Mouse (Mus musculus): Measurements from ENCODE around the gene Wrb. TPM values are rescaled to one million over a fixed set of nuclear protein-coding genes. Genes with fewer than 3 reads are reported as not detected.

The Wrb gene
- polyA plus RNA-seq, 1 experiment from 2014 or later: 36.9 TPM

- ChIA-PET POLR2A (no interaction called here), CTCF (interaction anchor here (0.9 kb wide), 1 partner anchor 260 kb away, joined by 3 read pairs; no protein-coding TSS in a partner anchor)
- H3K27me3 ChIP-seq: no peaks in the 10 kb centered on the region
- no peak for ATAC-seq
- no peak for TF ChIP-seq CTCF (IDR thresholded peaks at IDR 0.05)
- in situ Hi-C loops (cut with MboI; ENCODE audit: low pct_unique_long_range_greater_than_20kb): no loop called here
- DNase-seq (ENCODE audit: low read depth, low spot score): no peak
Observed at GRCm38 (mm10) chr16:96157171-96157570, 12.0 kb downstream of the Wrb start.

DNA sequence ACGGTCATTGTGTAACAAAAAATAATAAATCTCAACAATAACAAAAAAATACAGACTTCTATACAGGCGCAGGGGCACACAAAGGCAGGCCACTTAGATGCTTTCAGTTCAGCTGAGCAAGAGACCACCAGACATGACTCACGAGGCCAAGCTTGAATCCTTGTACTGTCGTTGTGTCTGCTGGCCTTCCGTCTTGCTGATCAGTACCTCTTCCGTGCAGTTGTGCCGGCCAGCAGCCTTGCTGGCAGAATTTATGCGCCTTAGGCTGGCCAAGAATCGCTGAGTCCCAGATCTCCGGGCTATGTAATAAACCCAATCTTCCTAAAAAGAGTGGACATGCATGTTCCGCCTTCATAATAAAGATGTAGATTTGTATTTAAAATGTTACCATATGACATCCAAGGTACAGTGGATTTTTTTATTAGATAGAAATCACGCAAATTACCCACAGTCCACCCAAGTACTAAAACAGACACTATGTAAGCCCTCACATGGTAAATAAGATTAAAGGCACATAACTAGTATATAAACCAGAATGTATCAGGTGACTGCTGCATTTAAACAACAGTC, 13.4 kb downstream of the Wrb start:
- no peak for TF ChIP-seq CTCF (IDR thresholded peaks at IDR 0.05)
- no peak for DNase-seq (ENCODE audit: low read depth, low spot score)
- no peak for ATAC-seq
- ChIA-PET POLR2A (no interaction called here), CTCF (no interaction called here)
- no peaks in the 10 kb centered on the region for H3K27me3 ChIP-seq
- in situ Hi-C loops (cut with MboI; ENCODE audit: low pct_unique_long_range_greater_than_20kb): no loop called here

DNA sequence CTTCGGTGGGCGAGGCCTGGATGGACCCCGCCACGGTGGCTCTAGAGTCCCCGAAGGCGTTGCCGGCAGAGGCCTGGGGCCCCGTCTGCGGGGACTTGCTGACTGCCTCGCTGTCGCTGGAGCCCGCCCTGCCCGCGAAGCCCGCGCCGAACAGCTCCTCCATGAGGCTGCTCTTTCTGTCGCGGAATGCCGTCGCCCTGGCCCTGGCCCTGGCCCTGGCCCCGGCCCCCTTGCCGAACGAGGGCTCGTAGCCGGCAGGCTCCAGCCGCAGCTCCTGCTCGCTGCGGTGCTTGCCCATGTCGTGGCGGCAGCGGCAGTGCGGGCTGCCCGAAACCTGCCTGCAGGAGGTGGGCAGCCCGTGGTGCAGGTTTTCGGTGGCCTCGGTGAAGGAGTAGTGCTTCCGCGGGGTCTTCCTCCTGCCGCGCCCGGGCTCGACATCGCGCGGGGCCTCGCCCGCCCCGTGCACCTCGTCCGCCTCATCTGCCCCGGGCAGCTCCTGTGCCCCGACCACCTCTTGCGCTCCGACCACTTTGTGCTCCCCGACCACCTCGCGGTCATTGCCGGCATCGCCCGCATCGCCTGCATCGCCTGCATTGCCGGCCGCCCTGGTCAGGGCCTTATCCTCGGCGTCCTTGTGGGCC, 14.0 kb downstream of the Wrb start:
- no peak for ATAC-seq
- no peak for TF ChIP-seq CTCF (IDR thresholded peaks at IDR 0.05)
- ChIA-PET CTCF (no interaction called here), POLR2A (no interaction called here)
- no peak for DNase-seq (ENCODE audit: low read depth, low spot score)
- H3K27me3 ChIP-seq: no peaks in the 10 kb centered on the region
- in situ Hi-C loops (cut with MboI; ENCODE audit: low pct_unique_long_range_greater_than_20kb): no loop called here

GRCm38 (mm10) chr16:96159794-96160346, 14.7 kb downstream of the Wrb start:
- ATAC-seq (no peak), DNase-seq (ENCODE audit: low read depth, low spot score) (no peak)
- POLR2A ChIA-PET: no interaction called here
- H3K27me3 ChIP-seq: no peaks in the 10 kb centered on the region
- in situ Hi-C loops (cut with MboI; ENCODE audit: low pct_unique_long_range_greater_than_20kb): no loop called here
- CTCF ChIA-PET: interaction anchor here (1.2 kb wide), 1 partner anchor 32 kb away, joined by 4 read pairs; the partner anchor contains the start of gene Lca5l
- TF ChIP-seq CTCF (IDR thresholded peaks at IDR 0.05): no peak

DNA sequence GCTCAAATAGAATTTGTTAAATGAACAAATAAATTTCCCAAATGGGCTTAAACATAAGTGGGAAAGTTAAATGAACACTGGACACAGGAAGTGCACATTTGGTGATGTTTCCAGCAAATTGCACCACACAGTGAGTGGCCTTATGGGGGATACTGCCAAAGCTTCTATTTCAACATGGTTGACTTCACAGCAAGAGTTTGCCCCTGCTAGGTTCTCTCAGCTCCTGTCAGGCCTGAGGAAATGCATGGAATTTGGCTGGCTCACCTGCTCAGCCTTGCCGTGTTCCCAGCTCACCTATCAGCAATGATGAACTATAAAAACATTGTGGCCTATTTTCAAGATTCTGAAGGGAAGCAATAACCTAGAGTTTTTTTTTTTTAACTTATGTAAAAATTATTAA, 15.7 kb downstream of the Wrb start:
- no peaks in the 10 kb centered on the region for H3K27me3 ChIP-seq
- no peak for TF ChIP-seq CTCF (IDR thresholded peaks at IDR 0.05)
- ChIA-PET POLR2A (no interaction called here), CTCF (interaction anchor here (1.2 to 1.8 kb wide), 2 partner anchors 9 to 31 kb away, joined by 4 to 5 read pairs; partner anchors contain the start of gene Lca5l)
- ATAC-seq: no peak
- no peak for DNase-seq (ENCODE audit: low read depth, low spot score)
- in situ Hi-C loops (cut with MboI; ENCODE audit: low pct_unique_long_range_greater_than_20kb): no loop called here

- DNase-seq (ENCODE audit: low read depth, low spot score) (no peak), ATAC-seq (no peak)
- in situ Hi-C loops (cut with MboI; ENCODE audit: low pct_unique_long_range_greater_than_20kb): no loop called here
- no peaks in the 10 kb centered on the region for H3K27me3 ChIP-seq
- CTCF ChIA-PET: interaction anchor here (1.2 to 1.8 kb wide), 2 partner anchors 10 to 30 kb away, joined by 4 to 5 read pairs; partner anchors contain the start of gene Lca5l
- POLR2A ChIA-PET: no interaction called here
- no peak for TF ChIP-seq CTCF (IDR thresholded peaks at IDR 0.05)
Observed at GRCm38 (mm10) chr16:96161336-96161735, 16.1 kb downstream of the Wrb start.

DNA sequence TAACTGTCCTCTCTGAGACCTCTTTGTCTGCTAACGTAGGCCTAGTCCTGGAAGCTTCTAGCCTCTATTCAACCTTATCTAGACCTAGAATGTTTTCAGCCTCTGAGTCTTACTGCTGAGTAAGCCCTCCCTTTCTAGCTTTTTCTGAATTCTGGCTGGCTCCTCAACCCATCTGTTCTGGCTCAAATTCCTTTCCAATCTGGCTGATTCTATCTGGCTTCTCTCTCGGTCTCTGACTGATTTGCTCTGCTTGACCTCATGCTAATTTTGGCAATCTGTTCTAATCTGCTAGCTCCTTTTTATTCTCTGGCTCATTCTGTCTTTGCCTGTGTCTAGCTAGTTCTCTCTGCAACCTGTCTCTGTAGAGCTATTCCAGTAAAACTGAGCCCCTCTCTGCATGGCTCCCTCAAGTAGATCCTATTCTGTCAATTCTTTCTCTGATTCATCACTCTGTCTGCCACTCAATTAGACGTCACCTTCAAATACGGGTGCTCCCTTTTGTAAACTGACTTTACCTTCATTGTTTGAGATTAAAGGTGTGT, 20.6 kb downstream of the Wrb start:
- ATAC-seq: no peak
- TF ChIP-seq CTCF (IDR thresholded peaks at IDR 0.05): no peak
- in situ Hi-C loops (cut with MboI; ENCODE audit: low pct_unique_long_range_greater_than_20kb): no loop called here
- no peaks in the 10 kb centered on the region for H3K27me3 ChIP-seq
- POLR2A ChIA-PET: no interaction called here
- no peak for DNase-seq (ENCODE audit: low read depth, low spot score)
- CTCF ChIA-PET: interaction anchor here (1.2 kb wide), 1 partner anchor 10 kb away, joined by 3 read pairs; no protein-coding TSS in a partner anchor

DNA sequence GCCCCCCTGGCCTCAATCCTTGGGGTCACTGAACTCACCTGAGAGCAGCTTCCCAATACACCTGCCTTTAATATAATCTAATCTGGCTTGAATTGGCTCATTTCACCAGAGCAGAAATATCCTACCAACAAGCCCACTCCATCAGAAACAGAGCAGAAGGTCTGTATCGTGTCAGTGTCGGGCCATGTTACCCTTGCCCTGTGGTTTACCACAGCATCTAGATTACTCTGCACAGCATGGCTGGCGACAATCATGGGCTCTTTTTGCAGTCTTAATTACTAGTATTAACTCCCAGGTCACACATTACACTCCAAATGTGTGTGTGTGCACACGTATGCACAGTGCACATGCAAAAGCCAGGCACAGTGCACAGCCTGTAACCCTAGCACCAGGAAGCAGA, 23.6 kb downstream of the Wrb start:
- POLR2A ChIA-PET: no interaction called here
- no peaks in the 10 kb centered on the region for H3K27me3 ChIP-seq
- DNase-seq (ENCODE audit: low read depth, low spot score) (no peak), ATAC-seq (no peak)
- no peak for TF ChIP-seq CTCF (IDR thresholded peaks at IDR 0.05)
- CTCF ChIA-PET: no interaction called here
- in situ Hi-C loops (cut with MboI; ENCODE audit: low pct_unique_long_range_greater_than_20kb): no loop called here

DNA sequence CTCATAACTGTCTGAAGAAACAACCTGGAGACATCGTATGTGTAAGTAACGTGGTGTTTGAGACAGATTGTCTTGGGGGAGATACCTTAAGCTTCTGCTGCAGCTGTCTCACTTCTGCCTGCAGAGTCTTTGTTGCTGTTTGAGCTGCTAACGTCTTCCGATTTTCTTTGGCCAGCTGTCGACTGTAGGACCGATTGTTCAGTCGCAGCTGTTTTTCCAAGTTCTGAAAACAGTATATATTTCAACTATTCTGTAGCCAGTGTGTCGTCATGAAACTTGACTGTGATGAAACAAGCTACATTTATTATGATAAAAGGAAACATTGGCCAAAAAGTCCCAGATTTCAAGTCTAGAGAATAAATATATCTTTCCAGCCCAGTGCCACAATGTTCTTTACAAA, 28.4 kb downstream of the Wrb start:
- H3K27me3 ChIP-seq: no peaks in the 10 kb centered on the region
- ATAC-seq (no peak), DNase-seq (ENCODE audit: low read depth, low spot score) (no peak)
- POLR2A ChIA-PET: no interaction called here
- in situ Hi-C loops (cut with MboI; ENCODE audit: low pct_unique_long_range_greater_than_20kb): no loop called here
- CTCF ChIA-PET: no interaction called here
- no peak for TF ChIP-seq CTCF (IDR thresholded peaks at IDR 0.05)

DNA sequence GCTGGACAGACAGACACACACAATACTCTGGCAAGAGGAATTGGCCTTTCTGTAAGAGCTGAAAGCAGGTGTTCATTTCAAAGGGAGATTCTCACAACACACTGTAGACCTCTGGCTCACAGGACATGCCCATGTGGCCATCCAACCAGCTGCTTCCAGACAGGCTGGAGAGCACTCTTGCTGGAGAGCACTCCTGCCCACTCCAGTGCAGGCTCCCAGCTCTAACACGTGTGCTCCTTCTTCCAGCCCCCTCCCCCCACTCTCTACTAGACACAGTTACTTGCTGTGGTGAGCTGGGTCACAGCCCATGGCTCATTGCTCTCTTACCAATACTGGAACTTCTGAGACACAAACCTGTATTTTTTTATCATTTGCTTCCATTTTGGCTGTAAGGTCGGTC, 30.2 kb downstream of the Wrb start:
- TF ChIP-seq CTCF (IDR thresholded peaks at IDR 0.05): no peak
- ATAC-seq (no peak), DNase-seq (ENCODE audit: low read depth, low spot score) (no peak)
- H3K27me3 ChIP-seq: no peaks in the 10 kb centered on the region
- ChIA-PET CTCF (interaction anchor here (1.5 kb wide), 1 partner anchor 10 kb away, joined by 3 read pairs; no protein-coding TSS in a partner anchor), POLR2A (no interaction called here)
- in situ Hi-C loops (cut with MboI; ENCODE audit: low pct_unique_long_range_greater_than_20kb): no loop called here

DNA sequence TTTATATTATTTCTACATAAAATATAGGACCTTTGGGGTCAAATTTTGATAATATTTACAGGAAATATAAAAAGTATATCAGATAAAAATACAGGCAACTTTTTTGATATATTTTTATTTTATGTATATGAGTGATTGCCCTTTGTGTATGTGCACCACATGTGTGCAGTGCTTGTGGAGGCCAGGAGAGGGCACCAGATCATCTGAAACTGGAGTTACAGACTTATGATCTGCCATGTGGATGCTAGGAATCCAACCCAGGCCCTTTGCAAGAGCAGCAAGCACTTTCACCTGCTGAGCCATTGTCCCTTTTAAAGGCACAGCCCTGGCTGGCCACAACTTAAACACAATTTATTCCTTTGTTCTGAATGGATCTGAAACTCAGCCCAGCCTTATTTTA, 33.9 kb downstream of the Wrb start:
- POLR2A ChIA-PET: no interaction called here
- no peaks in the 10 kb centered on the region for H3K27me3 ChIP-seq
- no peak for TF ChIP-seq CTCF (IDR thresholded peaks at IDR 0.05)
- DNase-seq (ENCODE audit: low read depth, low spot score): no peak
- CTCF ChIA-PET: no interaction called here
- no peak for ATAC-seq
- in situ Hi-C loops (cut with MboI; ENCODE audit: low pct_unique_long_range_greater_than_20kb): no loop called here
